Mouse (Mus musculus): ENCODE results near the gene Unkl. TPM values are rescaled to one million over a fixed set of nuclear protein-coding genes. Genes with fewer than 3 reads are reported as not detected.

Unkl gene
- polyA plus RNA-seq, 1 experiment: 1.8 TPM

- Histone ChIP-seq H3K4me3 (ENCODE audit: insufficient read depth, poor library complexity, severe bottlenecking) (no peak overlapping the region), H3ac (ENCODE audit: control insufficient read depth, insufficient read length, low read depth) (no peak overlapping the region), H3K79me2 (ENCODE audit: control insufficient read depth, insufficient read depth) (no peaks in the 10 kb centered on the region), H3K36me3 (ENCODE audit: control insufficient read depth, insufficient read depth) (no peaks in the 10 kb centered on the region), H3K79me3 (ENCODE audit: low read depth) (no peaks in the 10 kb centered on the region), H3K27me3 (ENCODE audit: control insufficient read depth, insufficient read depth, insufficient read length) (peaks cover 53% of the 10 kb centered on the region)
- TF ChIP-seq CEBPB (IDR thresholded peaks at IDR 0.05; ENCODE audit: low read depth) (no peak), MYOD1 (IDR thresholded peaks at IDR 0.05; ENCODE audit: control insufficient read depth, insufficient read length, low read depth) (no peak), USF1 (IDR thresholded peaks at IDR 0.05; ENCODE audit: low read depth) (no peak), MAX (IDR thresholded peaks at IDR 0.05) (no peak), MYOG (IDR thresholded peaks at IDR 0.05; ENCODE audit: control insufficient read depth, extremely low read depth, insufficient read length) (no peak), FOSL1 (IDR thresholded peaks at IDR 0.05; ENCODE audit: insufficient read depth, low read length, poor library complexity, severe bottlenecking) (no peak)
Observed at GRCm38 (mm10) chr17:25253760-25254159, 65.6 kb downstream of the Unkl start.

GRCm38 (mm10) chr17:25255110-25255509 is 66.9 kb downstream of the Unkl start:
- Histone ChIP-seq H3ac (ENCODE audit: control insufficient read depth, insufficient read length, low read depth) (no peak overlapping the region), H3K27me3 (ENCODE audit: control insufficient read depth, insufficient read depth, insufficient read length) (peaks cover 51% of the 10 kb centered on the region), H3K36me3 (ENCODE audit: control insufficient read depth, insufficient read depth) (peaks cover under 1% of the 10 kb centered on the region), H3K79me2 (ENCODE audit: control insufficient read depth, insufficient read depth) (no peaks in the 10 kb centered on the region), H3K4me3 (ENCODE audit: insufficient read depth, poor library complexity, severe bottlenecking) (no peak overlapping the region), H3K79me3 (ENCODE audit: low read depth) (no peaks in the 10 kb centered on the region)
- TF ChIP-seq MYOD1 (IDR thresholded peaks at IDR 0.05; ENCODE audit: control insufficient read depth, insufficient read length, low read depth): no peak
- TF ChIP-seq MYOG (IDR thresholded peaks at IDR 0.05; ENCODE audit: control insufficient read depth, extremely low read depth, insufficient read length): no peak
- no peak for TF ChIP-seq MAX (IDR thresholded peaks at IDR 0.05)
- no peak for TF ChIP-seq FOSL1 (IDR thresholded peaks at IDR 0.05; ENCODE audit: insufficient read depth, low read length, poor library complexity, severe bottlenecking)
- no peak for TF ChIP-seq CEBPB (IDR thresholded peaks at IDR 0.05; ENCODE audit: low read depth)
- no peak for TF ChIP-seq CTCF (IDR thresholded peaks at IDR 0.05; ENCODE audit: control insufficient read depth, insufficient read depth, insufficient read length)
- TF ChIP-seq USF1 (IDR thresholded peaks at IDR 0.05; ENCODE audit: low read depth): no peak

GRCm38 (mm10) chr17:25256140-25256754 is 68.0 kb downstream of the Unkl start, which contains the start of gene Baiap3:
Gene Baiap3, minus strand, starts transcription at chr17:25256364.
- peaks cover 4% of the 10 kb centered on the region for H3K36me3 ChIP-seq (ENCODE audit: control insufficient read depth, insufficient read depth)
- H3K4me3 ChIP-seq (ENCODE audit: insufficient read depth, poor library complexity, severe bottlenecking): no peak within 1 kb of the TSS
- H3K79me3 ChIP-seq (ENCODE audit: low read depth): no peaks in the 10 kb centered on the region
- H3K27me3 ChIP-seq (ENCODE audit: control insufficient read depth, insufficient read depth, insufficient read length): peaks cover 41% of the 10 kb centered on the region
- H3K79me2 ChIP-seq (ENCODE audit: control insufficient read depth, insufficient read depth): no peaks in the 10 kb centered on the region
- no peak for TF ChIP-seq CTCF (IDR thresholded peaks at IDR 0.05; ENCODE audit: control insufficient read depth, insufficient read depth, insufficient read length)
- no peak for TF ChIP-seq FOSL1 (IDR thresholded peaks at IDR 0.05; ENCODE audit: insufficient read depth, low read length, poor library complexity, severe bottlenecking)
- TF ChIP-seq MAX (IDR thresholded peaks at IDR 0.05): no peak
- TF ChIP-seq USF1 (IDR thresholded peaks at IDR 0.05; ENCODE audit: low read depth): no peak
- TF ChIP-seq MYOD1 (IDR thresholded peaks at IDR 0.05; ENCODE audit: control insufficient read depth, insufficient read length, low read depth): no peak
- TF ChIP-seq CEBPB (IDR thresholded peaks at IDR 0.05; ENCODE audit: low read depth): no peak
- no peak for TF ChIP-seq MYOG (IDR thresholded peaks at IDR 0.05; ENCODE audit: control insufficient read depth, extremely low read depth, insufficient read length)
- H3ac ChIP-seq (ENCODE audit: control insufficient read depth, insufficient read length, low read depth): no peak within 1 kb of the TSS

GRCm38 (mm10) chr17:25257804-25258261 is 69.6 kb downstream of the Unkl start:
- H3K79me2 ChIP-seq (ENCODE audit: control insufficient read depth, insufficient read depth): no peaks in the 10 kb centered on the region
- H3K36me3 ChIP-seq (ENCODE audit: control insufficient read depth, insufficient read depth): peaks cover 10% of the 10 kb centered on the region
- H3K79me3 ChIP-seq (ENCODE audit: low read depth): no peaks in the 10 kb centered on the region
- peaks cover 28% of the 10 kb centered on the region for H3K27me3 ChIP-seq (ENCODE audit: control insufficient read depth, insufficient read depth, insufficient read length)
- H3ac ChIP-seq (ENCODE audit: control insufficient read depth, insufficient read length, low read depth): no peak overlapping the region
- no peak overlapping the region for H3K4me3 ChIP-seq (ENCODE audit: insufficient read depth, poor library complexity, severe bottlenecking)
- no peak for TF ChIP-seq CTCF (IDR thresholded peaks at IDR 0.05; ENCODE audit: control insufficient read depth, insufficient read depth, insufficient read length)
- no peak for TF ChIP-seq CEBPB (IDR thresholded peaks at IDR 0.05; ENCODE audit: low read depth)
- TF ChIP-seq FOSL1 (IDR thresholded peaks at IDR 0.05; ENCODE audit: insufficient read depth, low read length, poor library complexity, severe bottlenecking): no peak
- no peak for TF ChIP-seq USF1 (IDR thresholded peaks at IDR 0.05; ENCODE audit: low read depth)
- no peak for TF ChIP-seq MYOG (IDR thresholded peaks at IDR 0.05; ENCODE audit: control insufficient read depth, extremely low read depth, insufficient read length)
- no peak for TF ChIP-seq MYOD1 (IDR thresholded peaks at IDR 0.05; ENCODE audit: control insufficient read depth, insufficient read length, low read depth)
- TF ChIP-seq MAX (IDR thresholded peaks at IDR 0.05): no peak

GRCm38 (mm10) chr17:25264453-25264852 is 76.3 kb downstream of the Unkl start:
- H3ac ChIP-seq (ENCODE audit: control insufficient read depth, insufficient read length, low read depth): no peak overlapping the region
- TF ChIP-seq MYOD1 (IDR thresholded peaks at IDR 0.05; ENCODE audit: control insufficient read depth, insufficient read length, low read depth): no peak
- no peaks in the 10 kb centered on the region for H3K27me3 ChIP-seq (ENCODE audit: control insufficient read depth, insufficient read depth, insufficient read length)
- peaks cover 39% of the 10 kb centered on the region for H3K79me3 ChIP-seq (ENCODE audit: low read depth)
- H3K79me2 ChIP-seq (ENCODE audit: control insufficient read depth, insufficient read depth): peaks cover 50% of the 10 kb centered on the region
- no peak overlapping the region for H3K4me3 ChIP-seq (ENCODE audit: insufficient read depth, poor library complexity, severe bottlenecking)
- H3K36me3 ChIP-seq (ENCODE audit: control insufficient read depth, insufficient read depth): peaks cover 73% of the 10 kb centered on the region

- Histone ChIP-seq H3ac (ENCODE audit: control insufficient read depth, insufficient read length, low read depth) (no peak overlapping the region), H3K36me3 (ENCODE audit: control insufficient read depth, insufficient read depth) (peaks cover 58% of the 10 kb centered on the region), H3K4me3 (ENCODE audit: insufficient read depth, poor library complexity, severe bottlenecking) (peak overlapping the region; percentile 99), H3K79me3 (ENCODE audit: low read depth) (peaks cover 69% of the 10 kb centered on the region), H3K27me3 (ENCODE audit: control insufficient read depth, insufficient read depth, insufficient read length) (no peaks in the 10 kb centered on the region), H3K79me2 (ENCODE audit: control insufficient read depth, insufficient read depth) (peaks cover 74% of the 10 kb centered on the region)
- TF ChIP-seq USF1 (IDR thresholded peaks at IDR 0.05; ENCODE audit: low read depth) (no peak), MAX (IDR thresholded peaks at IDR 0.05) (no peak), MYOD1 (IDR thresholded peaks at IDR 0.05; ENCODE audit: control insufficient read depth, insufficient read length, low read depth) (no peak), FOSL1 (IDR thresholded peaks at IDR 0.05; ENCODE audit: insufficient read depth, low read length, poor library complexity, severe bottlenecking) (no peak), CEBPB (IDR thresholded peaks at IDR 0.05; ENCODE audit: low read depth) (no peak), MYOG (IDR thresholded peaks at IDR 0.05; ENCODE audit: control insufficient read depth, extremely low read depth, insufficient read length) (no peak), CTCF (IDR thresholded peaks at IDR 0.05; ENCODE audit: control insufficient read depth, insufficient read depth, insufficient read length) (no peak)
Observed at GRCm38 (mm10) chr17:25270795-25271335, 82.7 kb downstream of the Unkl start.

Data from C2C12 (cell line).